Mouse (Mus musculus) lung, postnatal 0 days (tissue): ENCODE data around the gene Rad51. TPM values are rescaled to one million over a fixed set of nuclear protein-coding genes. Genes with fewer than 3 reads are reported as not detected.

Source experiments
- ATAC-seq: fragments of 200-750 bp; cut with Nextera tagmentation; 2 replicates; pipeline ENCODE4 v1.8.0; 2017; ENCODE audit warnings: moderate library complexity
- DNase-seq: peaks from one replicate; pipeline ENCODE4 v3.0.0-alpha.2; 2016; ENCODE audit warnings: low spot score
- H3K27ac ChIP-seq: fragments of 300-500 bp; sonication (generic); 2 replicates; pipeline ENCODE4 v1.5.1; 2014; ENCODE audit warnings: antibody characterized with exemption, mild to moderate bottlenecking, low read length, mixed read lengths
- H3K27me3 ChIP-seq: fragments of 300-500 bp; sonication (generic); replicated peaks from 2 replicates; pipeline ENCODE4 v1.6.1; 2014; ENCODE audit warnings: low read length, mixed read lengths; ENCODE audit not compliant: insufficient read depth
- H3K36me3 ChIP-seq: fragments of 300-500 bp; sonication (generic); 2 replicates; pipeline ENCODE4 v1.6.1; 2014; ENCODE audit warnings: low read length, mixed read lengths; ENCODE audit not compliant: insufficient read depth
- H3K4me1 ChIP-seq: fragments of 300-500 bp; sonication (generic); 2 replicates; pipeline ENCODE4 v1.6.1; 2014; ENCODE audit warnings: antibody characterized with exemption, low read depth, low read length, mixed read lengths; ENCODE audit not compliant: insufficient read depth
- H3K4me2 ChIP-seq: fragments of 300-500 bp; sonication (generic); replicated peaks from 2 replicates; pipeline ENCODE4 v1.6.1; 2014; ENCODE audit warnings: low read depth, mild to moderate bottlenecking, low read length, moderate library complexity, mixed read lengths
- H3K4me3 ChIP-seq: fragments of 300-500 bp; sonication (generic); 2 replicates; pipeline ENCODE4 v1.5.1; 2014; ENCODE audit warnings: low read depth, low read length
- H3K9ac ChIP-seq: fragments of 300-500 bp; sonication (generic); replicated peaks from 2 replicates; pipeline ENCODE4 v1.6.1; 2014; ENCODE audit warnings: low read depth, mild to moderate bottlenecking
- H3K9me3 ChIP-seq: fragments of 300-500 bp; sonication (generic); 2 replicates; pipeline ENCODE4 v1.6.1; 2016; ENCODE audit warnings: low read length, mixed read lengths
- CTCF ChIP-seq: IDR thresholded peaks from 2 replicates; pipeline ENCODE4 v1.5.1; 2016; ENCODE audit warnings: antibody characterized with exemption, mild to moderate bottlenecking
- EP300 ChIP-seq: IDR thresholded peaks from 2 replicates; pipeline ENCODE4 v1.6.1; 2016; ENCODE audit warnings: antibody characterized with exemption, mild to moderate bottlenecking, control low read depth
- WGBS: fragments of 180-500 bp; shearing (Covaris S2); extraction: QIAGEN DNeasy Blood & Tissue Kit; methylation state at CpG from one replicate; pipeline ENCODE4 v1.1.7; 2014; 5-methylcytosine and 5-hydroxymethylcytosine counted together
- polyA plus RNA-seq: library from polyadenylated mRNA; unstranded; fragments of >200 nt; fragmentation: Nextera tagmentation; extraction: Ambion mirVana; gene quantifications from 2 replicates; pipeline ENCODE4 v1.2.1, GENCODE M21; 2015

The Rad51 gene
- polyA plus RNA-seq, 1 experiment from 2014 or later = 4.2 TPM

- TF ChIP-seq EP300 = no peak
- Histone ChIP-seq H3K4me2 (no peak overlapping the region), H3K4me1 (no peaks in the 10 kb centered on the region), H3K9me3 (no peaks in the 10 kb centered on the region), H3K4me3 (no peak overlapping the region), H3K36me3 (no peaks in the 10 kb centered on the region), H3K27me3 (no peaks in the 10 kb centered on the region), H3K9ac (no peak overlapping the region), H3K27ac (peak overlapping the region; percentile 62)
- ATAC-seq (peak; percentile 61), DNase-seq (peak; percentile 73)
- 61% methylated on average over 5 of the region's 5 CpGs for WGBS
These were observed 78.4 kb downstream of the Rad51 start for GRCm38 (mm10) chr2:119190969-119191368.

GRCm38 (mm10) chr2:119194140-119194539 lies 81.5 kb downstream of the Rad51 start:
- Histone ChIP-seq H3K4me2 (no peak overlapping the region), H3K4me1 (peaks cover 6% of the 10 kb centered on the region; the same call in 1 of the 2 replicates), H3K36me3 (no peaks in the 10 kb centered on the region), H3K27ac (peak overlapping the region; percentile 52), H3K27me3 (no peaks in the 10 kb centered on the region), H3K9ac (no peak overlapping the region), H3K4me3 (no peak overlapping the region), H3K9me3 (no peaks in the 10 kb centered on the region)
- no peak for DNase-seq
- ATAC-seq = no peak
- TF ChIP-seq CTCF = no peak
- no peak for TF ChIP-seq EP300
- 72% methylated on average over 5 of the region's 5 CpGs for whole genome bisulfite sequencing

- WGBS = 38% methylated on average over 4 of the region's 4 CpGs
- peaks cover 6% of the 10 kb centered on the region; the same call in 1 of the 2 replicates for H3K4me1 ChIP-seq
- no peaks in the 10 kb centered on the region for H3K27me3 ChIP-seq
- no peak for TF ChIP-seq EP300
- no peak for TF ChIP-seq CTCF
- DNase-seq (peak; percentile 25), ATAC-seq (peak; percentile 35)
- no peak overlapping the region for H3K4me2 ChIP-seq
- no peaks in the 10 kb centered on the region for H3K36me3 ChIP-seq
- no peak overlapping the region for H3K9ac ChIP-seq
- H3K4me3 ChIP-seq = no peak overlapping the region
- H3K27ac ChIP-seq = no peak overlapping the region; the same call in 1 of the 2 replicates
- H3K9me3 ChIP-seq = no peaks in the 10 kb centered on the region
These were observed 83.9 kb downstream of the Rad51 start for GRCm38 (mm10) chr2:119196316-119197108.

Other genes starting within 250 kb of the Rad51 start
- 5.1 and 5.4 TPM in 2 replicates for gene Bahd1, start 212.4 kb upstream of the Rad51 start, polyA plus RNA-seq
- gene Chst14, start 186.3 kb upstream of the Rad51 start, polyA plus RNA-seq = 20.8 and 22.0 TPM in 2 replicates
- gene Ccdc32, start 83.4 kb upstream of the Rad51 start, polyA plus RNA-seq = 23.2 and 25.3 TPM in 2 replicates
- gene Rpusd2, start 78.0 kb upstream of the Rad51 start, polyA plus RNA-seq = 1.1 and 1.3 TPM in 2 replicates
- 3.0 and 4.4 TPM in 2 replicates for gene Knl1, start 65.7 kb upstream of the Rad51 start, polyA plus RNA-seq
- gene Rmdn3, start 44.2 kb downstream of the Rad51 start, polyA plus RNA-seq = 28.2 and 28.4 TPM in 2 replicates
- 13.9 and 14.2 TPM in 2 replicates for gene Gchfr, start 55.0 kb downstream of the Rad51 start, polyA plus RNA-seq
- 0.12 and 0.13 TPM in 2 replicates for gene Gm14137, start 61.7 kb downstream of the Rad51 start, polyA plus RNA-seq
- 32.0 TPM in 2 replicates for gene Zfyve19, start 95.8 kb downstream of the Rad51 start, polyA plus RNA-seq
- 11.8 and 13.2 TPM in 2 replicates for gene Dnajc17, start 96.0 kb downstream of the Rad51 start, polyA plus RNA-seq
- gene Ppp1r14d, start 117.1 kb downstream of the Rad51 start, polyA plus RNA-seq = 2.1 and 2.2 TPM in 2 replicates
- 53.7 and 54.8 TPM in 2 replicates for gene Spint1, start 124.6 kb downstream of the Rad51 start, polyA plus RNA-seq
- gene Rhov, start 158.5 kb downstream of the Rad51 start, polyA plus RNA-seq = 3.0 and 3.1 TPM in 2 replicates
- 11.1 and 11.4 TPM in 2 replicates for gene Vps18, start 175.9 kb downstream of the Rad51 start, polyA plus RNA-seq
- 22.7 and 25.9 TPM in 2 replicates for gene Dll4, start 213.0 kb downstream of the Rad51 start, polyA plus RNA-seq
- 1.5 and 1.8 TPM in 2 replicates for gene Chac1, start 238.4 kb downstream of the Rad51 start, polyA plus RNA-seq